Mouse (Mus musculus): ENCODE measurements around the gene Yju2. TPM values are rescaled to one million over a fixed set of nuclear protein-coding genes. Genes with fewer than 3 reads are reported as not detected.
A peak's percentile ranks its signal among the peaks of the same experiment; 100 is the strongest.

The Yju2 gene
- polyA plus RNA-seq, 1 experiment from 2014 or later, result 29.2 TPM

GRCm38 (mm10) chr17:55964496-55964895, 5.6 kb downstream of the Yju2 start:
- Histone ChIP-seq H3K4me2 (no peak overlapping the region), H3K4me1 (peaks cover 12% of the 10 kb centered on the region), H3K36me3 (ENCODE audit: poor library complexity, severe bottlenecking) (peaks cover 59% of the 10 kb centered on the region), H3K9ac (no peak overlapping the region), H3K9me3 (replicated peaks) (no peaks in the 10 kb centered on the region), H3K4me3 (no peak overlapping the region), H3K27ac (no peak overlapping the region), H3K27me3 (no peaks in the 10 kb centered on the region)
- WGBS, result 93% methylated on average over 10 of the region's 10 CpGs
- no peak for ATAC-seq

GRCm38 (mm10) chr17:55964996-55965395, 6.1 kb downstream of the Yju2 start:
- Histone ChIP-seq H3K27me3 (no peaks in the 10 kb centered on the region), H3K9me3 (replicated peaks) (no peaks in the 10 kb centered on the region), H3K36me3 (ENCODE audit: poor library complexity, severe bottlenecking) (peaks cover 59% of the 10 kb centered on the region), H3K4me2 (no peak overlapping the region), H3K4me3 (no peak overlapping the region), H3K4me1 (peaks cover 12% of the 10 kb centered on the region), H3K9ac (no peak overlapping the region), H3K27ac (no peak overlapping the region)
- WGBS, result 86% methylated on average over 9 of the region's 9 CpGs
- ATAC-seq, result no peak

- Histone ChIP-seq H3K4me1 (peaks cover 25% of the 10 kb centered on the region), H3K9me3 (replicated peaks) (no peaks in the 10 kb centered on the region), H3K36me3 (ENCODE audit: poor library complexity, severe bottlenecking) (peaks cover 49% of the 10 kb centered on the region), H3K27me3 (no peaks in the 10 kb centered on the region), H3K9ac (no peak overlapping the region), H3K4me3 (no peak overlapping the region), H3K4me2 (no peak overlapping the region), H3K27ac (no peak overlapping the region)
- no peak for ATAC-seq
- WGBS, result 94% methylated on average over 4 of the region's 4 CpGs
Observed at GRCm38 (mm10) chr17:55967186-55967585, 8.3 kb downstream of the Yju2 start.

GRCm38 (mm10) chr17:55968210-55968609, 9.3 kb downstream of the Yju2 start:
- no peak overlapping the region for H3K4me3 ChIP-seq
- 0 out of 2 replicates have a peak overlapping the region, but pooled peaks have one; percentile 13 for H3K9ac ChIP-seq
- no peaks in the 10 kb centered on the region for H3K9me3 ChIP-seq (replicated peaks)
- no peaks in the 10 kb centered on the region for H3K27me3 ChIP-seq
- ATAC-seq, result no peak
- 0 out of 2 replicates have a peak overlapping the region, but pooled peaks have one; percentile 69 for H3K27ac ChIP-seq
- WGBS, result 72% methylated on average over 7 of the region's 7 CpGs
- H3K4me2 ChIP-seq, result no peak overlapping the region
- peaks cover 31% of the 10 kb centered on the region for H3K4me1 ChIP-seq
- peaks cover 54% of the 10 kb centered on the region for H3K36me3 ChIP-seq (ENCODE audit: poor library complexity, severe bottlenecking)

GRCm38 (mm10) chr17:55969560-55969959, 10.7 kb downstream of the Yju2 start:
- Histone ChIP-seq H3K4me3 (peak overlapping the region; percentile 50), H3K4me2 (peak overlapping the region; percentile 67), H3K4me1 (peaks cover 31% of the 10 kb centered on the region), H3K9me3 (replicated peaks) (no peaks in the 10 kb centered on the region), H3K36me3 (ENCODE audit: poor library complexity, severe bottlenecking) (peaks cover 56% of the 10 kb centered on the region), H3K27me3 (no peaks in the 10 kb centered on the region), H3K9ac (peak overlapping the region; percentile 72), H3K27ac (peak overlapping the region; percentile 69)
- peak; percentile 52 for ATAC-seq
- WGBS, result 32% methylated on average over 14 of the region's 14 CpGs

GRCm38 (mm10) chr17:55969966-55970891, 11.3 kb downstream of the Yju2 start, which contains the start of gene Shd:
Gene Shd, plus strand, starts transcription at chr17:55970467.
- ATAC-seq, result peak; percentile 63
- no peaks in the 10 kb centered on the region for H3K9me3 ChIP-seq (replicated peaks)
- H3K4me1 ChIP-seq, result peaks cover 31% of the 10 kb centered on the region
- 7% methylated on average over 55 of the region's 55 CpGs for WGBS
- peak within 1 kb of the TSS; percentile 69 for H3K27ac ChIP-seq
- H3K4me3 ChIP-seq, result peak within 1 kb of the TSS; percentile 50
- no peaks in the 10 kb centered on the region for H3K27me3 ChIP-seq
- H3K4me2 ChIP-seq, result peak within 1 kb of the TSS; percentile 67
- peak within 1 kb of the TSS; percentile 72 for H3K9ac ChIP-seq
- peaks cover 50% of the 10 kb centered on the region for H3K36me3 ChIP-seq (ENCODE audit: poor library complexity, severe bottlenecking)

GRCm38 (mm10) chr17:55971453-55971852, 12.6 kb downstream of the Yju2 start:
- Histone ChIP-seq H3K4me3 (peak overlapping the region; percentile 50), H3K27ac (no peak overlapping the region), H3K4me2 (peak overlapping the region; percentile 67), H3K4me1 (peaks cover 33% of the 10 kb centered on the region), H3K27me3 (no peaks in the 10 kb centered on the region), H3K36me3 (ENCODE audit: poor library complexity, severe bottlenecking) (peaks cover 40% of the 10 kb centered on the region), H3K9me3 (replicated peaks) (no peaks in the 10 kb centered on the region), H3K9ac (peak overlapping the region; percentile 72)
- no peak for ATAC-seq
- WGBS, result 22% methylated on average over 22 of the region's 22 CpGs

- WGBS, result 18% methylated on average over 13 of the region's 13 CpGs
- Histone ChIP-seq H3K9me3 (replicated peaks) (no peaks in the 10 kb centered on the region), H3K36me3 (ENCODE audit: poor library complexity, severe bottlenecking) (peaks cover 20% of the 10 kb centered on the region), H3K4me2 (no peak overlapping the region), H3K27ac (no peak overlapping the region), H3K4me1 (peaks cover 14% of the 10 kb centered on the region), H3K9ac (no peak overlapping the region), H3K27me3 (no peaks in the 10 kb centered on the region), H3K4me3 (no peak overlapping the region)
- peak; percentile 75 for ATAC-seq
Observed at GRCm38 (mm10) chr17:55976255-55976862, 17.5 kb downstream of the Yju2 start.

- WGBS, result 62% methylated on average over 3 of the region's 3 CpGs
- Histone ChIP-seq H3K27ac (no peak overlapping the region), H3K4me1 (peaks cover 8% of the 10 kb centered on the region), H3K4me2 (no peak overlapping the region), H3K4me3 (no peak overlapping the region), H3K27me3 (no peaks in the 10 kb centered on the region), H3K9ac (no peak overlapping the region), H3K9me3 (replicated peaks) (no peaks in the 10 kb centered on the region), H3K36me3 (ENCODE audit: poor library complexity, severe bottlenecking) (peaks cover 20% of the 10 kb centered on the region)
- ATAC-seq, result no peak
Observed at GRCm38 (mm10) chr17:55977301-55977700, 18.4 kb downstream of the Yju2 start.

GRCm38 (mm10) chr17:55986030-55986961, 27.4 kb downstream of the Yju2 start, which contains the start of gene Fsd1:
Gene Fsd1, plus strand, starts transcription at chr17:55986509.
- Histone ChIP-seq H3K4me3 (peak within 1 kb of the TSS; percentile 79), H3K27ac (no peak within 1 kb of the TSS), H3K9ac (peak within 1 kb of the TSS; percentile 86), H3K9me3 (replicated peaks) (no peaks in the 10 kb centered on the region), H3K4me2 (peak within 1 kb of the TSS; percentile 95), H3K4me1 (peaks cover 7% of the 10 kb centered on the region), H3K27me3 (no peaks in the 10 kb centered on the region), H3K36me3 (ENCODE audit: poor library complexity, severe bottlenecking) (peaks cover 25% of the 10 kb centered on the region)
- whole genome bisulfite sequencing, result 8% methylated on average over 32 of the region's 35 CpGs
- peak; percentile 90 for ATAC-seq

- no peak overlapping the region for H3K4me3 ChIP-seq
- ATAC-seq, result no peak
- no peaks in the 10 kb centered on the region for H3K27me3 ChIP-seq
- peaks cover 58% of the 10 kb centered on the region for H3K36me3 ChIP-seq (ENCODE audit: poor library complexity, severe bottlenecking)
- peaks cover 17% of the 10 kb centered on the region for H3K4me1 ChIP-seq
- 88% methylated on average over 8 of the region's 8 CpGs for WGBS
- no peak overlapping the region for H3K4me2 ChIP-seq
- H3K9ac ChIP-seq, result no peak overlapping the region
- no peaks in the 10 kb centered on the region for H3K9me3 ChIP-seq (replicated peaks)
- H3K27ac ChIP-seq, result no peak overlapping the region
Observed at GRCm38 (mm10) chr17:55990278-55990898, 31.5 kb downstream of the Yju2 start.
